Mouse (Mus musculus): ENCODE results near the gene Pnrc2.

- TF ChIP-seq CTCF (IDR thresholded peaks at IDR 0.05; ENCODE audit: insufficient read depth, low read depth, low read length) (no peak), POLR2A (IDR thresholded peaks at IDR 0.05; ENCODE audit: insufficient read depth, low read depth, low read length) (no peak)
Measured at GRCm38 (mm10) chr4:135883881-135884516, 10.3 kb upstream of the Pnrc2 start.

Measured in olfactory bulb, adult 2 months (tissue).